Mouse (Mus musculus) layer of hippocampus, postnatal 10 days (tissue): Measurements from ENCODE around the gene Il5ra. TPM values are rescaled to one million over a fixed set of nuclear protein-coding genes. Genes with fewer than 3 reads are reported as not detected.

Experiments used
- DNase-seq, 2 experiments: peaks; one replicate each; pipeline ENCODE4 v3.0.0; 2021; ENCODE audit warnings: low spot score in 2 of 2
- long read RNA-seq: library from polyadenylated mRNA; stranded (forward); transcript quantifications from one replicate; pipeline ENCODE4 v2.0.0, GENCODE M21; 2023
- total RNA-seq, 2 experiments: library from RNA; stranded (reverse); gene quantifications; 2 replicates each; pipeline ENCODE4 v1.2.3; 2021

Il5ra gene
- total RNA-seq, result not detected
- long read RNA-seq, partial matches to known transcripts, result 0 of 1 reads
- long read RNA-seq, other reads (novel, unspliced or antisense), result 1 of 1 reads

- no peak for DNase-seq
Observed at GRCm38 (mm10) chr6:106748887-106749388, at the start of gene Il5ra. Gene Il5ra (minus strand): TSS chr6:106749037.

GRCm38 (mm10) chr6:106794094-106794814 is 45.4 kb upstream of the Il5ra start:
- DNase-seq, result no peak

- DNase-seq, result no peak
Observed at GRCm38 (mm10) chr6:106793621-106794020, 44.8 kb upstream of the Il5ra start.

GRCm38 (mm10) chr6:106793088-106793487 is 44.3 kb upstream of the Il5ra start:
- no peak for DNase-seq

GRCm38 (mm10) chr6:106792486-106792885 is 43.6 kb upstream of the Il5ra start:
- no peak for DNase-seq

- DNase-seq, result no peak
Observed at GRCm38 (mm10) chr6:106791429-106791828, 42.6 kb upstream of the Il5ra start.

- DNase-seq, result no peak
Observed at GRCm38 (mm10) chr6:106787138-106787537, 38.3 kb upstream of the Il5ra start.

- DNase-seq, result no peak
Observed at GRCm38 (mm10) chr6:106770046-106770445, 21.2 kb upstream of the Il5ra start.

- no peak for DNase-seq
Observed at GRCm38 (mm10) chr6:106769290-106769866, 20.5 kb upstream of the Il5ra start.

GRCm38 (mm10) chr6:106768640-106769289 is 19.9 kb upstream of the Il5ra start, which contains the start of gene Trnt1:
Gene Trnt1 (plus strand): TSS chr6:106769120.
- peak; percentile 97 for DNase-seq

GRCm38 (mm10) chr6:106766774-106767173 is 17.9 kb upstream of the Il5ra start:
- DNase-seq, result no peak

- DNase-seq, result no peak
Observed at GRCm38 (mm10) chr6:106765892-106766291, 17.1 kb upstream of the Il5ra start.

GRCm38 (mm10) chr6:106761486-106761885 is 12.6 kb upstream of the Il5ra start:
- DNase-seq, result no peak

- DNase-seq, result no peak
Observed at GRCm38 (mm10) chr6:106760473-106761218, 11.8 kb upstream of the Il5ra start.

GRCm38 (mm10) chr6:106758299-106758698 is 9.5 kb upstream of the Il5ra start:
- DNase-seq, result no peak

- DNase-seq, result no peak
Observed at GRCm38 (mm10) chr6:106750291-106750690, 1.5 kb upstream of the Il5ra start.

GRCm38 (mm10) chr6:106747804-106748203 is 1.0 kb downstream of the Il5ra start:
- no peak for DNase-seq

GRCm38 (mm10) chr6:106747251-106747650 is 1.6 kb downstream of the Il5ra start:
- DNase-seq, result no peak

GRCm38 (mm10) chr6:106745673-106746394 is 3.0 kb downstream of the Il5ra start:
- no peak for DNase-seq

- DNase-seq, result no peak
Observed at GRCm38 (mm10) chr6:106743556-106744233, 5.1 kb downstream of the Il5ra start.
